31 mouse cellular contexts compared by ENCODE assay signal in the genomic region with DNA sequence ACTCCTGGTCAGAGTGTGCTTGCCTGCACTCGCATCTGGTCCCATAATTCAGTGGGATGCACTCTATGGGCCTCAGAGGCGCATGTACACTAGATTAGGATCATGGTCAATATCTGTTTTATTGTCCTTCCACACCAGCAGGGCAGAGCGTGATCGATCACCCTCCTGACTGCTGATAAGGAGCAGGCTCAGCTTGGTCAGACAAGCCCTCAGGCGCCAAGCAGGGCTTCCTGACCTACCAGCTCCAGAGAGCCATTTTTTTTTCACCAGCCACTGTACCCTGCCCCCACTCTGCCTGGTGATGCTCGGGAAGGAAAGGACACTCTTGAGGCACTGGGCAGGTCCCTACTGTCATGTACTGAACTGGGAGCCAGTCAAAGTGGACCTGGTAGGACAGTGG.
DNase-seq lines count a peak whose midpoint lies in the region; ATAC-seq and TF ChIP-seq lines count a peak whose summit lies in the region.
"Had no signal": no experiment of that assay in that cellular context is flagged by ENCODE, and none has a peak within 500 bp of the region (broad histone marks: within the 10 kb centered on the region; RNA-seq: fewer than 3 reads in every experiment).

No protein-coding gene starts in this region.

- TF ChIP-seq CTCF in intestine, postnatal 0 days (IDR thresholded peaks at IDR 0.05; ENCODE audit: low read depth): no peak

- peak; percentile 22 for DNase-seq in embryo, embryonic 10 days (ENCODE audit: low spot score)
- no peak for DNase-seq in embryo, embryonic 10.5 days (ENCODE audit: low spot score)
- DNase-seq in intestine, embryonic 14.5 days (ENCODE audit: low spot score): no peak
- DNase-seq in urinary bladder, postnatal 14 days (ENCODE audit: low spot score): peak; percentile 39
- no peak for DNase-seq in urinary bladder, postnatal 4 days (ENCODE audit: low spot score in 2 of 2)
- DNase-seq in gastrocnemius, postnatal 10 days: no peak
- DNase-seq: adrenal gland, postnatal 25 days; cerebellum, adult 18-20 months; cerebellum, postnatal 10 days; gastrocnemius, postnatal 36 days; heart, adult 2 months; heart, postnatal 10 days; kidney, adult 9 months; kidney, postnatal 14 days; layer of hippocampus, adult 9-11 months; liver; lung, adult 2 months; lung, postnatal 10 days; right cerebral cortex, adult 18-20 months; spleen, adult 18-20 months; thymus, adult 18-20 months; thymus, postnatal 25 days had no signal

- no peak overlapping the region for H3K4me2 ChIP-seq in intestine, embryonic 14.5 days (ENCODE audit: low read length)
- H3K4me2 ChIP-seq in intestine, postnatal 0 days (replicated peaks; ENCODE audit: low read depth): no peak overlapping the region
- H3K4me2 ChIP-seq: embryonic facial prominence, embryonic 12.5 days; forebrain, embryonic 15.5 days; heart, embryonic 13.5 days; midbrain, embryonic 15.5 days had no signal

- WGBS in intestine, embryonic 14.5 days: 33% methylated on average over 6 of the region's 6 CpGs
- WGBS in intestine, postnatal 0 days: 31% methylated on average over 6 of the region's 6 CpGs

- no peaks in the 10 kb centered on the region for H3K9me3 ChIP-seq in intestine, embryonic 14.5 days (ENCODE audit: control insufficient read depth, low read length)
- no peaks in the 10 kb centered on the region for H3K9me3 ChIP-seq in intestine, postnatal 0 days (ENCODE audit: control insufficient read depth)
- H3K9me3 ChIP-seq: embryonic facial prominence, embryonic 12.5 days; forebrain, embryonic 15.5 days; heart, embryonic 13.5 days; hindbrain, embryonic 10.5 days; midbrain, embryonic 15.5 days had no signal

- H3K27ac ChIP-seq in intestine, embryonic 14.5 days (ENCODE audit: low read depth): no peak overlapping the region
- no peak overlapping the region for H3K27ac ChIP-seq in intestine, postnatal 0 days (ENCODE audit: low read depth, low read length)
- H3K27ac ChIP-seq: embryonic facial prominence, embryonic 12.5 days; forebrain, embryonic 15.5 days; heart, adult 2 months; heart, embryonic 13.5 days; liver, embryonic 14.5 days; macrophage; midbrain, embryonic 15.5 days had no signal

- no peaks in the 10 kb centered on the region for H3K27me3 ChIP-seq in intestine, embryonic 14.5 days (replicated peaks; ENCODE audit: control insufficient read depth, insufficient read depth, low read length)
- H3K27me3 ChIP-seq in intestine, postnatal 0 days (replicated peaks; ENCODE audit: control insufficient read depth, insufficient read depth, low read length): no peaks in the 10 kb centered on the region
- H3K27me3 ChIP-seq: embryonic facial prominence, embryonic 12.5 days; forebrain, embryonic 15.5 days; midbrain, embryonic 15.5 days had no signal

- no peak overlapping the region for H3K4me3 ChIP-seq in intestine, embryonic 14.5 days (ENCODE audit: low read depth, low read length)
- H3K4me3 ChIP-seq in intestine, postnatal 0 days (ENCODE audit: low read depth, low read length): no peak overlapping the region
- H3K4me3 ChIP-seq: embryonic facial prominence, embryonic 12.5 days; forebrain, embryonic 15.5 days; heart, adult 2 months; heart, embryonic 13.5 days; hindbrain, embryonic 10.5 days; midbrain, embryonic 15.5 days had no signal

- H3K4me1 ChIP-seq in intestine, embryonic 14.5 days (replicated peaks; ENCODE audit: control insufficient read depth, insufficient read depth, low read length): no peaks in the 10 kb centered on the region
- no peaks in the 10 kb centered on the region for H3K4me1 ChIP-seq in intestine, postnatal 0 days (replicated peaks; ENCODE audit: control insufficient read depth, insufficient read depth, low read length)
- H3K4me1 ChIP-seq: heart, embryonic 13.5 days had no signal

- no peaks in the 10 kb centered on the region for H3K36me3 ChIP-seq in intestine, embryonic 14.5 days (ENCODE audit: control insufficient read depth, insufficient read depth, low read length)
- no peaks in the 10 kb centered on the region for H3K36me3 ChIP-seq in intestine, postnatal 0 days (ENCODE audit: control insufficient read depth, insufficient read depth)
- H3K36me3 ChIP-seq: embryonic facial prominence, embryonic 12.5 days; forebrain, embryonic 15.5 days; heart, embryonic 13.5 days; hindbrain, embryonic 10.5 days; midbrain, embryonic 15.5 days had no signal

- 0 out of 2 replicates have a peak, but pooled peaks have one; percentile 40 for ATAC-seq in intestine, embryonic 14.5 days (replicated peaks; ENCODE audit: low FRiP score, low TSS enrichment, low read depth)
- ATAC-seq in intestine, postnatal 0 days: no peak; the same call in 1 of the 2 replicates
- ATAC-seq: CD4-positive, CD25-positive, alpha-beta regulatory T cell, adult 4 months had no signal

- H3K9ac ChIP-seq in intestine, embryonic 14.5 days (ENCODE audit: low read length): no peak overlapping the region
- H3K9ac ChIP-seq in intestine, postnatal 0 days (ENCODE audit: low read depth, low read length): no peak overlapping the region
- H3K9ac ChIP-seq: embryonic facial prominence, embryonic 12.5 days; forebrain, embryonic 15.5 days; heart, embryonic 13.5 days; liver, embryonic 14.5 days; midbrain, embryonic 15.5 days had no signal

Comparison
In these comparisons a context has a peak if more than half of its experiments do, and no peak if none do; other contexts are left out.
1. DNase-seq: peak in embryo, embryonic 10 days (single experiment) and urinary bladder, postnatal 14 days (single experiment); none in embryo, embryonic 10.5 days (single experiment), intestine, embryonic 14.5 days (single experiment), urinary bladder, postnatal 4 days (0 of 2) and gastrocnemius, postnatal 10 days (single experiment).